Mouse (Mus musculus) CH12.LX (cell line): ENCODE data around the gene Ern1. TPM values are rescaled to one million over a fixed set of nuclear protein-coding genes. Genes with fewer than 3 reads are reported as not detected.

Experiments
- DNase-seq: peaks from one replicate; pipeline ENCODE4 v3.0.0-alpha.2; 2013; ENCODE audit errors: extremely low read depth
- H3K27ac ChIP-seq: 2 replicates; pipeline ENCODE4 v1.5.1; 2012; ENCODE audit warnings: low read depth, mild to moderate bottlenecking, control low read depth, moderate library complexity; ENCODE audit not compliant: insufficient read depth
- H3K27me3 ChIP-seq: replicated peaks from 2 replicates; pipeline ENCODE3; 2012; ENCODE audit warnings: inconsistent platforms
- H3K36me3 ChIP-seq, 2 experiments: replicated peaks in 1 of 2; 2 replicates each; pipeline versions ENCODE3 to v1.6.1; 2012; ENCODE audit warnings: inconsistent platforms in 1 of 2, low read length in 1 of 2, mild to moderate bottlenecking in 1 of 2, mixed read lengths in 1 of 2, moderate library complexity in 1 of 2; ENCODE audit not compliant: control insufficient read depth in 1 of 2, insufficient read depth in 1 of 2
- H3K4me1 ChIP-seq, 2 experiments: 2 replicates each; pipeline ENCODE4 v1.6.1; 2012; ENCODE audit warnings: inconsistent platforms in 1 of 2, moderate library complexity in 1 of 2; ENCODE audit not compliant: insufficient read depth in 2 of 2, control insufficient read depth in 1 of 2
- H3K4me2 ChIP-seq: 2 replicates; pipeline ENCODE4 v1.6.1; 2012; ENCODE audit warnings: low read depth, mild to moderate bottlenecking, control low read depth; ENCODE audit not compliant: poor library complexity, insufficient read depth, severe bottlenecking
- H3K4me3 ChIP-seq, 3 experiments: fragments of 150-350 bp in 1 of 3; sonication (generic) in 1 of 3; replicated peaks in 1 of 3; 2 replicates each; pipeline versions ENCODE3 to v1.5.1; 2011 to 2012; ENCODE audit warnings: low read depth in 2 of 3, low read length in 2 of 3, mild to moderate bottlenecking in 2 of 3, moderate library complexity in 2 of 3, control low read depth in 1 of 3, improper control_type of control experiment in 1 of 3, inconsistent platforms in 1 of 3, mixed read lengths in 1 of 3; ENCODE audit not compliant: poor library complexity in 1 of 3
- H3K79me2 ChIP-seq: replicated peaks from 2 replicates; pipeline ENCODE4 v1.6.1; 2012; ENCODE audit warnings: mild to moderate bottlenecking, moderate library complexity; ENCODE audit not compliant: control insufficient read depth, poor library complexity, insufficient read depth, severe bottlenecking; ENCODE audit errors: extremely low read depth
- H3K9ac ChIP-seq: 2 replicates; pipeline ENCODE4 v1.6.1; 2012; ENCODE audit warnings: low read depth, mild to moderate bottlenecking, control low read depth, moderate library complexity; ENCODE audit not compliant: insufficient read depth
- H3K9me3 ChIP-seq: replicated peaks from 2 replicates; pipeline ENCODE3; 2012; ENCODE audit warnings: low read length, inconsistent platforms, mixed read lengths
- BHLHE40 ChIP-seq: IDR thresholded peaks from 2 replicates; pipeline ENCODE4 v1.6.1; 2011; ENCODE audit warnings: mild to moderate bottlenecking, low read depth, low read length, improper control_type of control experiment
- CHD1 ChIP-seq: IDR thresholded peaks from 2 replicates; pipeline ENCODE4 v1.6.1; 2012; ENCODE audit warnings: low read depth, low read length, improper control_type of control experiment, inconsistent platforms
- CTCF ChIP-seq, 2 experiments: IDR thresholded peaks in 1 of 2; conservative IDR thresholded peaks in 1 of 2; 2 replicates each; pipeline ENCODE4 v1.5.1; 2011 to 2012; ENCODE audit warnings: low read depth in 2 of 2, low read length in 2 of 2, improper control_type of control experiment in 1 of 2, inconsistent platforms in 1 of 2, mild to moderate bottlenecking in 1 of 2, moderate library complexity in 1 of 2
- ELF1 ChIP-seq: IDR thresholded peaks from 2 replicates; pipeline ENCODE4 v1.6.1; 2014; ENCODE audit warnings: low read depth, mild to moderate bottlenecking, inconsistent platforms, low read length, improper control_type of control experiment
- EP300 ChIP-seq: IDR thresholded peaks from 2 replicates; pipeline ENCODE4 v1.6.1; 2011; ENCODE audit warnings: low read length, improper control_type of control experiment
- ETS1 ChIP-seq: conservative IDR thresholded peaks from 2 replicates; pipeline ENCODE4 v1.6.1; 2012; ENCODE audit warnings: low read depth, mild to moderate bottlenecking, inconsistent platforms, low read length, improper control_type of control experiment, moderate library complexity
- GABPA ChIP-seq: IDR thresholded peaks from 2 replicates; pipeline ENCODE4 v1.6.1; 2012; ENCODE audit warnings: low read depth, low read length, improper control_type of control experiment, inconsistent platforms; ENCODE audit not compliant: insufficient replicate concordance
- JUN ChIP-seq: IDR thresholded peaks from 2 replicates; pipeline ENCODE4 v1.6.1; 2011; ENCODE audit warnings: low read depth, mild to moderate bottlenecking, low read length, improper control_type of control experiment, moderate library complexity; ENCODE audit not compliant: insufficient read depth
- KAT2A ChIP-seq: IDR thresholded peaks from 2 replicates; pipeline ENCODE4 v1.6.1; 2012; ENCODE audit warnings: low read length, improper control_type of control experiment, inconsistent platforms; ENCODE audit not compliant: insufficient replicate concordance
- MAFK ChIP-seq: IDR thresholded peaks from 2 replicates; pipeline ENCODE4 v1.6.1; 2011; ENCODE audit warnings: low read length, improper control_type of control experiment; ENCODE audit not compliant: insufficient replicate concordance
- MAX ChIP-seq: IDR thresholded peaks from 2 replicates; pipeline ENCODE4 v1.6.1; 2011; ENCODE audit warnings: low read length, improper control_type of control experiment
- MAZ ChIP-seq: IDR thresholded peaks from 2 replicates; pipeline ENCODE4 v1.6.1; 2012; ENCODE audit warnings: low read depth, mild to moderate bottlenecking, inconsistent platforms, low read length, improper control_type of control experiment, moderate library complexity
- MXI1 ChIP-seq: IDR thresholded peaks from 2 replicates; pipeline ENCODE4 v1.6.1; 2011; ENCODE audit warnings: mild to moderate bottlenecking, low read depth, low read length, improper control_type of control experiment
- MYC ChIP-seq: IDR thresholded peaks from 2 replicates; pipeline ENCODE4 v1.6.1; 2011; ENCODE audit warnings: low read depth, mild to moderate bottlenecking, improper control_type of control experiment, low read length
- NRF1 ChIP-seq: IDR thresholded peaks from 2 replicates; pipeline ENCODE4 v1.6.1; 2014; ENCODE audit warnings: low read depth, mild to moderate bottlenecking, inconsistent platforms, low read length, improper control_type of control experiment, moderate library complexity
- POLR2A ChIP-seq: IDR thresholded peaks from 2 replicates; pipeline ENCODE4 v1.6.1; 2011; ENCODE audit warnings: low read depth, mild to moderate bottlenecking, improper control_type of control experiment, low read length
- POLR2AphosphoS2 ChIP-seq: IDR thresholded peaks from 2 replicates; pipeline ENCODE4 v1.6.1; 2011; ENCODE audit warnings: low read depth, low read length, improper control_type of control experiment
- RAD21 ChIP-seq: IDR thresholded peaks from 2 replicates; pipeline ENCODE4 v1.6.1; 2011; ENCODE audit warnings: low read depth, mild to moderate bottlenecking, low read length, improper control_type of control experiment, moderate library complexity
- RCOR1 ChIP-seq: conservative IDR thresholded peaks from 2 replicates; pipeline ENCODE4 v1.6.1; 2012; ENCODE audit warnings: low read depth, mild to moderate bottlenecking, inconsistent platforms, low read length, improper control_type of control experiment
- SIN3A ChIP-seq: IDR thresholded peaks from 2 replicates; pipeline ENCODE4 v1.6.1; 2012; ENCODE audit warnings: low read length, improper control_type of control experiment, inconsistent platforms
- UBTF ChIP-seq: IDR thresholded peaks from 2 replicates; pipeline ENCODE4 v1.6.1; 2012; ENCODE audit warnings: low read depth, mild to moderate bottlenecking, inconsistent platforms, low read length, improper control_type of control experiment, moderate library complexity
- USF1 ChIP-seq: IDR thresholded peaks from 2 replicates; pipeline ENCODE4 v1.6.1; 2014; ENCODE audit warnings: low read depth, mild to moderate bottlenecking, inconsistent platforms, low read length, improper control_type of control experiment
- USF2 ChIP-seq: conservative IDR thresholded peaks from 2 replicates; pipeline ENCODE4 v1.6.1; 2011; ENCODE audit warnings: low read depth, low read length, improper control_type of control experiment
- ZC3H11A ChIP-seq: IDR thresholded peaks from 2 replicates; pipeline ENCODE4 v1.6.1; 2012; ENCODE audit warnings: low read depth, mild to moderate bottlenecking, inconsistent platforms, low read length, improper control_type of control experiment
- ZMIZ1 ChIP-seq: IDR thresholded peaks from 2 replicates; pipeline ENCODE4 v1.6.1; 2012; ENCODE audit warnings: low read depth, mild to moderate bottlenecking, inconsistent platforms, low read length, improper control_type of control experiment
- dilution Hi-C: fragments of 300-500 bp; cut with MboI; formaldehyde crosslinking; loops from 2 replicates; pipeline ENCODE4 v1.14.3; 2020; ENCODE audit warnings: low sequenced_read_pairs; ENCODE audit not compliant: extremely low pct_unique_long_range_greater_than_20kb, extremely low pct_ligation_motif_present
- in situ Hi-C: fragments of 300-500 bp; cut with MboI; formaldehyde crosslinking; loops from 3 replicates; pipeline ENCODE4 v1.14.3; 2019; ENCODE audit warnings: low sequenced_read_pairs, low pct_ligation_motif_present, low pct_unique_long_range_greater_than_20kb, mixed read lengths
- polyA plus RNA-seq: library from polyadenylated mRNA; unstranded; fragments of >175 nt; gene quantifications from 2 replicates; pipeline ENCODE4 v1.2.1, GENCODE M21; 2012; ENCODE audit warnings: low read depth; ENCODE audit not compliant: insufficient read length
- total RNA-seq, 2 experiments: library from RNA; depleted of rRNA; stranded (reverse); fragments of 300-350 nt in 1 of 2; fragments of >200 nt in 1 of 2; gene quantifications; 2 replicates each; pipeline ENCODE4 v1.2.3; 2012 to 2014

The Ern1 gene
- total and polyA plus RNA-seq, 3 experiments: 3.0 to 21.7 (median 7.7) TPM

DNA sequence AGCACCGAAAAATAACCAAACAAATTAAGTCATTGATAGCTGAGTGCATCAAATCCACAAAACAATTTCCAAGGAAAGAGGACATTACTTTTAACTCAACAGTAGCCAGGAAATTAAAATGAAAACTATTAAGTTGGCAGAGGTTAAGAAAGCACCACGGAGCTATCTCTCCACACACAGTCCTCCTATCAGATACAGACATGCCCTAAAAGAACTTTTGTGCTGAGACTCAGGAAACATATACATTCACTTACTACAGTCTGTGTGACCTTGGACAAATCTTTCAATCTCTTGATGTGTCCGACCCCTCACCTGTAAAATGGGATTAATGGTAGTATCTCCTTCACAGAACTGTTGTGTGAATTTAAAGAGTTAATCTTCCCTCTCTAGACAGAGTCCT, 101.2 kb downstream of the Ern1 start:
- Histone ChIP-seq H3K4me2 (peak overlapping the region; percentile 94), H3K9me3 (no peaks in the 10 kb centered on the region), H3K9ac (peak overlapping the region; percentile 97), H3K4me3 (peak overlapping the region; percentile 39 to 93 (median 70)), H3K27ac (no peak overlapping the region; the same call in 1 of the 2 replicates), H3K79me2 (no peaks in the 10 kb centered on the region; the same call in 1 of the 2 replicates), H3K36me3 (peaks cover 7 to 49% of the 10 kb centered on the region in 2 experiments), H3K4me1 (peaks cover 7 to 32% of the 10 kb centered on the region in 2 experiments; a peak in 3 of 4 replicates), H3K27me3 (no peaks in the 10 kb centered on the region)
- dilution Hi-C loops (no loop called here), in situ Hi-C loops (no loop called here)
- TF ChIP-seq ETS1 (no peak), MXI1 (0 out of 2 replicates have a peak, but pooled peaks have one; percentile 13), ZC3H11A (no peak), GABPA (no peak), MYC (no peak), BHLHE40 (no peak), ZMIZ1 (no peak), KAT2A (no peak), SIN3A (peak; percentile 7; the same call in 1 of the 2 replicates)
- DNase-seq: no peak

- dilution Hi-C loops: no loop called here
- H3K9me3 ChIP-seq: no peaks in the 10 kb centered on the region
- H3K27ac ChIP-seq: no peak overlapping the region
- peaks cover 30 to 57% of the 10 kb centered on the region in 2 experiments for H3K36me3 ChIP-seq
- DNase-seq: no peak
- no peaks in the 10 kb centered on the region; the same call in 1 of the 2 replicates for H3K79me2 ChIP-seq
- in situ Hi-C loops: no loop called here
- no peaks in the 10 kb centered on the region for H3K27me3 ChIP-seq
- H3K9ac ChIP-seq: no peak overlapping the region
- H3K4me1 ChIP-seq: peaks cover 5 to 22% of the 10 kb centered on the region in 2 experiments; a peak in 3 of 4 replicates
- H3K4me2 ChIP-seq: no peak overlapping the region
- TF ChIP-seq MAFK: no peak
- no peak for TF ChIP-seq MAX
- TF ChIP-seq CTCF (conservative IDR thresholded peaks at IDR 0.05 in 1 of 2, IDR thresholded peaks at IDR 0.05 in 1 of 2; ENCODE audit: low read depth in 2 of 2, low read length in 2 of 2): no peak
- TF ChIP-seq MAZ: no peak
- TF ChIP-seq USF2: no peak
- TF ChIP-seq POLR2A: no peak
- no peak for TF ChIP-seq CHD1
- no peak for TF ChIP-seq RAD21
- TF ChIP-seq MXI1: no peak
- no peak for TF ChIP-seq ZC3H11A
- TF ChIP-seq KAT2A: no peak
- no peak for TF ChIP-seq ELF1
- no peak for TF ChIP-seq POLR2AphosphoS2
- TF ChIP-seq RCOR1: no peak
- TF ChIP-seq UBTF: no peak
- no peak for TF ChIP-seq USF1
- no peak for TF ChIP-seq EP300
- TF ChIP-seq JUN: no peak
- TF ChIP-seq NRF1: no peak
- H3K4me3 ChIP-seq: no peak overlapping the region
Observed at GRCm38 (mm10) chr11:106383051-106383790, 104.4 kb downstream of the Ern1 start.
